Mouse (Mus musculus) frontal cortex, adult (tissue): Measurements from ENCODE around the gene Tmem199.
"Not testable (repeated sequence)": the region's sequence is repeated elsewhere in the genome, so short reads cannot be mapped to it uniquely, and the experiment has no call there.

Experiments used
- ATAC-seq: cut with Nextera tagmentation; 2 replicates; pipeline ENCODE4 v1.9.2; 2017; ENCODE audit warnings: mild to moderate bottlenecking, moderate library complexity, mixed read lengths; ENCODE audit not compliant: low TSS enrichment

Tmem199 gene

DNA sequence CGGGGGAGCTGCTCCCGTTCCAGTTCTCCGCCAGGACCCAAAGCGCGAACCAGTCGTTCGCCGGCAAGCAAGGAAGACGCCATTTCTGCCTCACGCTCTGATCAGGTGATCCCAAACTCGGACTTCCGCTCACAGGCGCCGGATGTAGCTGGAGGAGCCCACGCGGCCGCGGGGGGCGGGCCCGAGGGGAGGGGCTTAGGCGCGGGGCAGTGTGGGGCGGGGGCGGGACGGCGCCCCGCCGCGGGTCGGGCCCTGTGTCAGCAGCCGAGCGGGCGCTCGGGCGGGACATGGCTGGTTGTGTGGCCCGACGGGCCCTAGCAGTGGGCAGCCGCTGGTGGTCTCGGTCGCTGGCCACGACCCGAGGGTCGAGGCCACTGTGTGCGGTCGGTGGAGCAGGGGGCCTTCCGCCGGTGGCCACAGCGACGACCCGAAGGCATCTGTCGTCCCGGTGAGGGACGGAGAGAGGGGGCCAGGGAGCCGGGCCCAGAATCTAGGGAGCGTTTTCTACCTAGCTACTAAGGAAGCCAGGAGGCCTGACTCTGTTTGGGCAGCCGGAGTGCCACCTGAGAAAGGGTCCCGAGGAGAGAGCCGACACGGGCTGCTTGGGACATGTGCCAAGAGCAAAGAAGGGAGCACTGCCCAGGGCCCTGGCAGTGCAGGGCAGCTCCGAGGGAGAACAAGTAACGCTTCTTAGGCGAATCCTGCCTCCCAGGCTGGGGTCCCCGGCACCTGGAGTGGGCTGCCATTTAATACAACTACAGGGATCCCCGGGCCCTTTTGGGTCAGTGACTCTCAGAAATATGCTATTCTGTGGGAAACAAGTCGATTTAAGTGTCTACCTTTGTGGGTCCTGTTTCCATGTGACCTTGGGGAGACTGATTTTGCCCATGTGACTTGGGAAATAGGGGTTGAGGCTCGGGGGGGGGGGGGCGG is at the start of gene Tmem199, which contains the start of gene Poldip2:
TSS of gene Tmem199 (minus strand) at position 148 of the 933 bp plus-strand sequence.
TSS of gene Poldip2 (plus strand) at position 169 of the 933 bp plus-strand sequence.
- ATAC-seq, result peak; percentile 89

- peak; percentile 73 for ATAC-seq
Observed at GRCm38 (mm10) chr11:78560447-78560846, 48.5 kb upstream of the Tmem199 start.

DNA sequence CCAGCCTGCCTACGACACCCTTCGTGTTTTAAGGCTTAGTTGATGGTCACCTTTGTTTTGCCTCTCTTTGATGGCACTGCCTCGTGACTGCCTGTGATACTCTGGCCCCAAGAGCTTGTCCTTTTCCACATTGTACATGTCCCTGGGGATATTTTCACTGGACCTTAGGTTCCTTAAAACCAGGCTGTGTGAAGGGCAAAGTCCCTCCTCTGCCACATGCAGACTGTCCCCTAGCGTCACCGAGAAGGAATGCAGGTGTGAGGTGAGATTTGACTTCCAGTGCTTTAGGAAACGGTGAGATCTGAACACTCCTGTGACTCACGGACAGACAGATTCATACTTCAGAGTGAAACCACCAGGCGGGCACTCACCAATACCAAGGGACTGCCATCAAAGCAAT is 45.3 kb upstream of the Tmem199 start:
- ATAC-seq, result no peak

GRCm38 (mm10) chr11:78556070-78556469 is 44.1 kb upstream of the Tmem199 start:
- no peak for ATAC-seq

- no peak for ATAC-seq
Observed at GRCm38 (mm10) chr11:78555623-78556022, 43.7 kb upstream of the Tmem199 start.

DNA sequence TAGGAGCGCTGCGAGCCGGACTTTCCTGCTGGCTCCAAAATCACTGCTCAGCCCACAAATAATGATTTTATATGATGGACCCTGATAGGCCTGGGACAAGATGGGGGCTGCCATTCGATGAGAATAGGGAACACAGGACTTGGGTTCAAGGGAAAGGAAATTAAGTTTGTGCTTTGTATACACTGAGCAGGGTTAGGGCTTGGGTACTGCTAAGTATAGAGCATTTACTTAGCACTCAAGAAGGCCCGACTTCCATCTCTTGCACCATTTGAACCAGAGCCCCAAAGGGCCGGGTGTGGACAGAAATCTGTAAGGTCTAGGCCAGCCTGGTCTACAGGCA is 39.1 kb upstream of the Tmem199 start:
- peak; percentile 2; the same call in 1 of the 2 replicates for ATAC-seq

- peak; percentile 97 for ATAC-seq
Observed at GRCm38 (mm10) chr11:78550168-78551058, 38.4 kb upstream of the Tmem199 start, which contains the start of gene Tmem97. TSS of gene Tmem97 (minus strand) at chr11:78550777.

DNA sequence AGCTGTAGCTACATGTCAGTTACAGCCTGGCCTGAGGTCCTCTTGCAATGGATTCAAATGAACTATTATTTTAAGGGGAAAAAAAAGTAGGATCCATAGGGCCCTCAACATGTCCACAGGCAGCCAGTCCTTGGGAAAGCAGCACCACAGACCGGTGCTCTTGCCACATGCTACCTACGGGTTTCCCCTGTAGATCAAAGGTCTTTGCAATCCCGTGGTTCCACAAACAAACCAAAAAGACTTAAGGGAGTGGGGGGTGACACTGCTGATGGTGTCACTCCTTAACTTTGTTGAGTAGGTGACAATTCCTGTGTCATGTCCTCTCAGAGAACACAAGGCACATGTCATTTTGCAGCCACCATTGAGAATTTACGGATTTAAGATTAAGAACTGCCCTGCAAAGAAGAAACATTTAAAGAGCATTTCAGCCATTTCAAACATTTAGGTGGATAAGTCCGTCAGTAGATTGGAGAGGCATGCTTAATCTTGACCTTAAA is 37.6 kb upstream of the Tmem199 start:
- ATAC-seq, result no peak

DNA sequence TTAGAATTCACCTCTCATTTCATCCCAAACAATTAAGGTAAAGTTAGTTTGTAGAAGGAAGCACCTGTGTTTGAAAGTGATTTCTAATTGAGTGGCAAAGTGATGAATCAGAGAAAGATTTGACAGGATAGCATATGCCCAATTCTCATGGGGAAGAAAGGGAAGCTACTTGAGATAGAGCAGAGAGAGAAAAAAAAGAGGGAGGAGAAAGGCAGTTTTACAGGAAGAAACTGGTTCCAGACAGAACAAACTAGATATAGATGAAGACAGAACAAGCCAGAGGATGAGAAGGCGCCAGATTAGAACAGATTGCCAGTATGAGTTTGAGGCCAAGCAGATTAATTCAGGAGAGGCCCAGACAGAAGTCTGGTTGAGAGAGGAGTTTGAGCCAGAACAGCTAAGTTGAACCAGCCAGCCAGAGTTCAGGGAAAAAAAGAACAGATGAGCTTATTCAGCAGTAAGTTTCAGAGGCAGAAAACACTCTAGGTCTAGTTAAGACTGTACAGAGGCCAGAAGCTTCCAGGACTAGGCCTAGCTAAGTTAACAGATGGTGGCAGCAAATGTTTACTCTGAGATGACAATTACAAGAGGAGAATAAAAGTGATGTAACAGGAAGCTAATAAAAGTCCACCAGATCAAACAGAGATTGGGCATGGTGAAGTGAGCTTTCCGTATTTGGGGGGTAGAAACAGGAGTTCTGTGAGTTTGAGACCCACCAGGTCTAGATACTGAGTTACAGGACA is 35.9 kb upstream of the Tmem199 start:
- no peak for ATAC-seq

DNA sequence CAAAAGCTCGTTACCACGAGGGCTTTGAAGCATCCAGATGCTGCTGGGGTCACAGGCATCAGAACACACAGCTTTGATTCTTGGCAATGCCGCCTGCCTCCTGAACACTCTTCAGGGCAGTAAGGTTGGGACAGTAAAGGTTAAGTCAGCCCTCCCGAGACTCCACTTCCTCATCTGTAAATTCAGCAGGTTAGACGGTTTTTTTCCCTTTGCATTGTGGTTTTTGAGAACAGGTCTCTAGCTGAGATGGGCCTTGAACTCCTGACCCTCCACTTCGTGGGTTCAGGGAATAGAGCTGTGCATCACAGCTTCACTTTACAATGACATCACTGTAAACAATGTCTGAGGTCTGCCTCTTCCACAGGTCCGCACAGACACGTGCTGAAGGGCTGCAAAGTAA is 33.2 kb upstream of the Tmem199 start:
- ATAC-seq, result no peak

DNA sequence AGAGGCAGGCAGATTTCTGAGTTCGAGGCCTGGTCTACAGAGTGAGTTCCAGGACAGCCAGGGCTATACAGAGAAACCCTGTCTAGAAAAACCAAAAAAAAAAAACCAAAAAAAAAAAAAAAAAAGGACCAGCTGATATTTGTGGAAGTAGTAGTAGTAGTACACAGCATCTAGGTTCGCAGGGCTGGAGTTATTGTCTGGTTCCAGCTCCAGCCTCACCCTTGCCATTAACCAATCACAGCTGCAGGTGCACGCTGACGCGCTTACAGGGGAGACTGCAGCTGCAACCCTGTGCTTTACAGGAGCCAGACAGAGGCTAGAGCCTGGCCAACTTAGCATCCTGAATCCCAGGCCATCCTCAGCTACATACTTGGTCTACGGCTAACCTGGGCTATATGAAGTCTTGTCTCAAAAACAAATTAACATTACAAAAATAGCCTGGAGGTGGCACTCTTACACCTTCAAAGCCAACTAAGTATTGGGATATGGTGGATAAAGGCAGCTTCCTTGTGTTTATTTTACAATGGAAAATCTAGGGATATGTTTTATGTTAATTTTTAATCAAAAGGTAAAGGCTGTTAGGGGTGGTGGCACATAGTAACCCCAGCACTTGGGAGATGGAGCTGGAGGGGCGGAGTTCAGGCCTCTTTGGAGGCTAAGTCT is 32.6 kb upstream of the Tmem199 start:
- no peak for ATAC-seq

DNA sequence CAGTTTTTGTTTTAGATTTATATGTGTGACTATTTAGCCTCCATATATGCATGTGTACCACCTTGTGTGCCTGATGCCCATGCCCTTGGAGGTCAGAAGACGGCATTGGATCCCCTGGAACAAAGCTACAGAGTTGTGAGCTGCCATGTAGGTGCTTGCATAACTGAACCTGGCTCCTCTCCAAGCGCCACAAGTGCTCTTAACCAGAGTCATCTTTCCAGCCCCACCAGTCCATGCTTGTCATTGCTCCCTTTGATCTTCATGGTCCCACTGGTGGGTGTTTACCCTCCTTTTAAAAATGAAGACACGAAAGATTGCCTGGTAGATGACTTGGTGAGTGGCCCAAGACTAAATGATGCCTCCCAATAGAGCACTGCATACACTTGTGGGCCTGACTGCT is 28.4 kb upstream of the Tmem199 start:
- no peak for ATAC-seq

DNA sequence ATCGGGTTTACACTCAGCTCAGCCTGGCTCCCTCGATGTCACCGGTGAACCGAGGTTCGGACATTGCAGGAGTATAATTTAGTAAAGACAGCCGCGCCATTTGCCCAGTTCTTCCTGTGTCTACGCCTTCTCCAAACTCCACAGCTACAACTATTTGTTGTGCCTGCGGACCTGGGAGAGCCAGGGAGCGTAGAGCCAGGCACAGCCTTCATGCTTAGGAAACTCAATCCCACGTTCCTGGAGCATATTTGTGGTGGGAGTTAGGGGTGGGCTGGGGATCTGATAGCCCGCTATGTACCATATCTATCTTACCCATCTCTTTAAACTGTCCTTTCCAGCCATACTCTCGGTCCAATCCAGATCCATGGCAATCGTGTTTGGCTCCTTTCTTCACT is 24.7 kb upstream of the Tmem199 start:
- no peak; the same call in 1 of the 2 replicates for ATAC-seq

DNA sequence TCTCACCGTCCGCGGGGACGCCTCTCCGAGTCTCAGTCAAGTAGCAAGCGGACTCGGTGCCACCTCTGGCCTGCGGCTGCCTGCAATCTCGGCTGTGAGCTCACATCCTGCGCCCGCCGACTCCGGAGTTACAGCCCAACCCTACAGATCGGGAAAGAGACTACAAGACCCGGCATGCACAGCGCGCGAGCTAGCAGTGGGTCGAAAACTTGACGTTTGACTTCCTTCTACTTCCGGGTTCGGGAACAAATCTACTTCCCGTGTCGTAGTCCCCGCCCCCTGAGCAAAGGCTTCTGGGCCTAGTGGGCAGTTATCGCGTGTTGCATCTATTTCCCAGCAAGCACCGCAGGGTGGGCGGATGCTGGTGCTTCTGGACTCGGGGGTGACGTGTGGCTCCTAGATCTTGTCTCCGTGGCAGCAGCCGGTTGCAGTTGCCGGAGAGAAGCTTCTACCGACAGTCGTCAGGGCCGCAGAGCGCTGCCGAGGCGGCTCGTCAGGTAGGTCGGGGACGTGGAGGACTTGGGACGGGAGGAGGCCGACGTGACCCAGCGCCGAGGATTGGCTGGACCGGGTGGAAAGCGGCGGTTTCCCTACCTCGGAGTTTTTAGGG is 24.2 kb upstream of the Tmem199 start, which contains the start of the genes Tnfaip1 and Ift20:
TSS of gene Tnfaip1 (minus strand) at position 253 of the 610 bp plus-strand sequence.
TSS of gene Ift20 (plus strand) at position 282 of the 610 bp plus-strand sequence.
- peak; percentile 96 for ATAC-seq

GRCm38 (mm10) chr11:78535376-78536079 is 23.6 kb upstream of the Tmem199 start:
- ATAC-seq, result 0 out of 2 replicates have a peak, but pooled peaks have one; percentile 9

DNA sequence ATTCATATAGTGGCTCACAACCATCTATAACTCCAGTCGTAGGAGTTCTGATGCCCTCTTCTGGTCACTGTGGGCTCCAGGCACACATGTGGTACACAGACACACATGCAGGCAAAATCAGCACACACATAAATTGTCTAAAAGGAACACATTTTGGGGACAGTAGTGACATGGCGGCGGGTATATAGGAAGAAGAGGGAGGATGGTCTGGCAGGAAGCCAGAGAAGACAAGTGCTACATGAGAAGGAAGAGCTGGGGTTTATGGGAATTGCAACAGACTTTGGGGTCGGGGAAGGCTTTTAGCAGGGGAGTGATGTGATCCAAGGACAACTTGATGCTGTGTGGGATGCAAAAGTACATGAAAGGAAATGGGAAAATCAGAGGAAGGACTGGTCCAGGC is 22.5 kb upstream of the Tmem199 start:
- no peak for ATAC-seq

GRCm38 (mm10) chr11:78531515-78531914 is 19.5 kb upstream of the Tmem199 start:
- ATAC-seq, result not testable (repeated sequence)

GRCm38 (mm10) chr11:78531046-78531445 is 19.1 kb upstream of the Tmem199 start:
- ATAC-seq, result no peak

DNA sequence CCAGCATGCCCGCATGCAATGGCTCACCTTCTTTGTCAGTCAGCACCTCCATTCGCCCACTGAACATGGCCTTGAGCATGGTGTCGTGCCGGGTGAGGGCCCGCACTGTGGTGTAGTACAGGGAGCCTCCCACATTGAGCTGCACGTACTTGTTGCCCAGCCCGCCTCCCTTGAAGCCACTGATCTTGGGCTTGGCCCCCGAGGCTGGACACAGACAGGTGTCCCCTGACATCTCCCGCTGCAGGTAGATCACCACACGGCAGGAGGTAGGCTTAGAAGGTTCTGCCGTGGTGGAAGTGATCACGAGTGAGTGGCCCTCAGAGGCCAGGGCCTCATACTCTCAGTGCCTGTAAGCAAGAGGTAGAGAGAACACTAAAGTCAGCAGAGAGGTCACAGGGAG is 18.0 kb upstream of the Tmem199 start:
- no peak for ATAC-seq

- ATAC-seq, result no peak
Observed at GRCm38 (mm10) chr11:78528714-78529113, 16.7 kb upstream of the Tmem199 start.
